Mouse (Mus musculus) kidney, adult 2 months (tissue): ENCODE measurements at regions not wholly inside any gene's neighbourhood (a gene's known extent, or its start where the extent isn't known, plus 50 kb on each side); places are given as distances from the start of the nearest gene placed in this dataset.

Source experiments
- CTCF ChIP-seq: fragments of 200-500 bp; conservative IDR thresholded peaks from 2 replicates; pipeline ENCODE4 v1.5.1; 2011; ENCODE audit warnings: low read depth, mild to moderate bottlenecking, control low read depth, low read length, moderate library complexity, mixed read lengths; ENCODE audit not compliant: insufficient read depth, insufficient read length
- POLR2A ChIP-seq: fragments of 200-500 bp; IDR thresholded peaks from one replicate; pipeline ENCODE4 v1.6.1; 2011; ENCODE audit warnings: low read depth, low read length, control low read depth

DNA sequence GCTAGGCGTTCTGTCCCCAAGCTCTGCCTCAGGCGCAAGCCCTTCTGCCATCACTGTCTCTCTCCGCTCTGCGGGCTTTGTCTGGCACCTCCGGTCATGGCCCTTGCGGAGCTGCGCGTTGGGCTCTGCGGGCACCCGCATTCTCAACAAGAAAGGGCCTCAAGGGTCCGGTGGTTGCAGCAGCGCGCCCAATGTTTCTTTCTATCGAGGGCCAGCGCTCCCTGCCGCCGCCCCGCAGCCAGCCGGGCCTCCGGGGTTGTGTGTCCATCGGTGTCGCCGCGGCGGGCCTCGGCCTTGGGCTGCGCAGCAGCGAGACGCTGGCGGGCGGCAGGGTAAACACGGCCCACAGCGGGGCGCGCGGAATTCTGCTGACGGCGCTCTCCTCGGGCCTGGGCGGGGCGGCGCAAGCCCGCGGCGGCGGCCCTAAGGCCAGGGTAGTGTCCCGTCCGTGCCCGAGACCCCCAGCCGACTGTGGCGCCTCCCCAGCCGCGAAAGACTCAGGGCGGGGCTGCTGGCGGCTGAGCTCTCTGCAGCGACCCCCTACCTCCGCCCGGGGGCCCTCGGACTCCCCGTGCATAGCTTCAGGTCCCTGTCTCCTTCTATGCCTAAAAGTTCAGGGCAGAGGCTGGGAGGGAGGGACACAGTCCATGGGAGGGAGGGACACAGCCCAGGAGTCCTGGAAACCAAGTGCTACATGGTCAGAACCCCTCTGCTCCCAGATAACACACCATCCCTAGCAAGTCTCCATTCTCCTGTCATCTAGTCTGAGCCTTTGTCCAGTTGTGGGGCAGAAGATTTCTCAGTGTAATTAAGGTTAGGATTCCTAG is 80.9 kb downstream of the Efnb1 start:
- TF ChIP-seq POLR2A: no peak
- TF ChIP-seq CTCF: no peak
